Mouse (Mus musculus): ENCODE measurements at regions not wholly inside any gene's neighbourhood (a gene's known extent, or its start where the extent isn't known, plus 50 kb on each side); places are given as distances from the start of the nearest gene placed in this dataset.

- H3K4me1 ChIP-seq (replicated peaks; ENCODE audit: control insufficient read depth, insufficient read depth, low read length): peaks cover 10% of the 10 kb centered on the region; the same call in 1 of the 2 replicates
- no peak overlapping the region for H3K4me3 ChIP-seq (ENCODE audit: low read depth, low read length)
- no peaks in the 10 kb centered on the region for H3K36me3 ChIP-seq (ENCODE audit: control insufficient read depth, insufficient read depth, low read length)
- H3K4me2 ChIP-seq (ENCODE audit: low read depth, low read length, severe bottlenecking): no peak overlapping the region
- DNase-seq (ENCODE audit: low spot score) (no peak), ATAC-seq (replicated peaks; ENCODE audit: low FRiP score) (no peak)
- no peaks in the 10 kb centered on the region for H3K9me3 ChIP-seq (ENCODE audit: control insufficient read depth, low read length)
- H3K27me3 ChIP-seq (ENCODE audit: control insufficient read depth, insufficient read depth, low read length): no peaks in the 10 kb centered on the region
- WGBS: 94% methylated on average over 3 of the region's 3 CpGs
- H3K27ac ChIP-seq (ENCODE audit: low read depth, low read length): no peak overlapping the region
- no peak overlapping the region for H3K9ac ChIP-seq (ENCODE audit: low read length)
These were observed 95.7 kb upstream of the Zbtb20 start for GRCm38 (mm10) chr16:42779957-42780356.

- Histone ChIP-seq H3K36me3 (ENCODE audit: control insufficient read depth, insufficient read depth, low read length) (no peaks in the 10 kb centered on the region), H3K27ac (ENCODE audit: low read depth, low read length) (no peak overlapping the region), H3K4me2 (ENCODE audit: low read depth, low read length, severe bottlenecking) (no peak overlapping the region), H3K27me3 (ENCODE audit: control insufficient read depth, insufficient read depth, low read length) (no peaks in the 10 kb centered on the region), H3K9ac (ENCODE audit: low read length) (no peak overlapping the region), H3K4me3 (ENCODE audit: low read depth, low read length) (no peak overlapping the region), H3K4me1 (replicated peaks; ENCODE audit: control insufficient read depth, insufficient read depth, low read length) (no peaks in the 10 kb centered on the region), H3K9me3 (ENCODE audit: control insufficient read depth, low read length) (no peaks in the 10 kb centered on the region)
- DNase-seq (ENCODE audit: low spot score) (no peak), ATAC-seq (replicated peaks; ENCODE audit: low FRiP score) (no peak)
- 72% methylated on average over 2 of the region's 2 CpGs for WGBS
These were observed 103.0 kb upstream of the Zbtb20 start for GRCm38 (mm10) chr16:42772640-42773039.

GRCm38 (mm10) chr16:42770199-42770598 is 105.5 kb upstream of the Zbtb20 start:
- H3K27me3 ChIP-seq (ENCODE audit: control insufficient read depth, insufficient read depth, low read length): no peaks in the 10 kb centered on the region
- H3K4me1 ChIP-seq (replicated peaks; ENCODE audit: control insufficient read depth, insufficient read depth, low read length): no peaks in the 10 kb centered on the region
- H3K9ac ChIP-seq (ENCODE audit: low read length): no peak overlapping the region
- H3K27ac ChIP-seq (ENCODE audit: low read depth, low read length): no peak overlapping the region
- H3K36me3 ChIP-seq (ENCODE audit: control insufficient read depth, insufficient read depth, low read length): no peaks in the 10 kb centered on the region
- no peak for ATAC-seq (replicated peaks; ENCODE audit: low FRiP score)
- no peak overlapping the region for H3K4me2 ChIP-seq (ENCODE audit: low read depth, low read length, severe bottlenecking)
- no peak for DNase-seq (ENCODE audit: low spot score)
- no peak overlapping the region for H3K4me3 ChIP-seq (ENCODE audit: low read depth, low read length)
- 40% methylated on average over 1 of the region's 1 CpGs for WGBS
- H3K9me3 ChIP-seq (ENCODE audit: control insufficient read depth, low read length): no peaks in the 10 kb centered on the region

GRCm38 (mm10) chr16:42748681-42749080 is 127.0 kb upstream of the Zbtb20 start:
- H3K9me3 ChIP-seq (ENCODE audit: control insufficient read depth, low read length): no peaks in the 10 kb centered on the region
- no peak overlapping the region for H3K4me3 ChIP-seq (ENCODE audit: low read depth, low read length)
- no peaks in the 10 kb centered on the region for H3K4me1 ChIP-seq (replicated peaks; ENCODE audit: control insufficient read depth, insufficient read depth, low read length)
- ATAC-seq (replicated peaks; ENCODE audit: low FRiP score) (no peak), DNase-seq (ENCODE audit: low spot score) (no peak)
- H3K4me2 ChIP-seq (ENCODE audit: low read depth, low read length, severe bottlenecking): no peak overlapping the region
- no peak overlapping the region for H3K9ac ChIP-seq (ENCODE audit: low read length)
- no peak overlapping the region for H3K27ac ChIP-seq (ENCODE audit: low read depth, low read length)
- 88% methylated on average over 5 of the region's 5 CpGs for WGBS
- no peaks in the 10 kb centered on the region for H3K27me3 ChIP-seq (ENCODE audit: control insufficient read depth, insufficient read depth, low read length)
- H3K36me3 ChIP-seq (ENCODE audit: control insufficient read depth, insufficient read depth, low read length): no peaks in the 10 kb centered on the region

GRCm38 (mm10) chr16:42745943-42746675 is 129.6 kb upstream of the Zbtb20 start:
- no peaks in the 10 kb centered on the region for H3K9me3 ChIP-seq (ENCODE audit: control insufficient read depth, low read length)
- 63% methylated on average over 11 of the region's 11 CpGs for WGBS
- H3K27ac ChIP-seq (ENCODE audit: low read depth, low read length): no peak overlapping the region
- ATAC-seq (replicated peaks; ENCODE audit: low FRiP score) (no peak), DNase-seq (ENCODE audit: low spot score) (no peak)
- H3K4me3 ChIP-seq (ENCODE audit: low read depth, low read length): no peak overlapping the region
- no peaks in the 10 kb centered on the region for H3K36me3 ChIP-seq (ENCODE audit: control insufficient read depth, insufficient read depth, low read length)
- no peaks in the 10 kb centered on the region for H3K4me1 ChIP-seq (replicated peaks; ENCODE audit: control insufficient read depth, insufficient read depth, low read length)
- H3K9ac ChIP-seq (ENCODE audit: low read length): no peak overlapping the region
- H3K27me3 ChIP-seq (ENCODE audit: control insufficient read depth, insufficient read depth, low read length): no peaks in the 10 kb centered on the region
- no peak overlapping the region for H3K4me2 ChIP-seq (ENCODE audit: low read depth, low read length, severe bottlenecking)

GRCm38 (mm10) chr16:42743538-42743937 is 132.1 kb upstream of the Zbtb20 start:
- 59% methylated on average over 1 of the region's 1 CpGs for WGBS
- H3K27me3 ChIP-seq (ENCODE audit: control insufficient read depth, insufficient read depth, low read length): no peaks in the 10 kb centered on the region
- no peaks in the 10 kb centered on the region for H3K9me3 ChIP-seq (ENCODE audit: control insufficient read depth, low read length)
- no peaks in the 10 kb centered on the region for H3K4me1 ChIP-seq (replicated peaks; ENCODE audit: control insufficient read depth, insufficient read depth, low read length)
- no peak overlapping the region for H3K9ac ChIP-seq (ENCODE audit: low read length)
- no peak for ATAC-seq (replicated peaks; ENCODE audit: low FRiP score)
- no peak overlapping the region for H3K27ac ChIP-seq (ENCODE audit: low read depth, low read length)
- DNase-seq (ENCODE audit: low spot score): no peak
- H3K4me2 ChIP-seq (ENCODE audit: low read depth, low read length, severe bottlenecking): no peak overlapping the region
- no peak overlapping the region for H3K4me3 ChIP-seq (ENCODE audit: low read depth, low read length)
- H3K36me3 ChIP-seq (ENCODE audit: control insufficient read depth, insufficient read depth, low read length): no peaks in the 10 kb centered on the region

- no peak overlapping the region for H3K27ac ChIP-seq (ENCODE audit: low read depth, low read length)
- no peaks in the 10 kb centered on the region for H3K4me1 ChIP-seq (replicated peaks; ENCODE audit: control insufficient read depth, insufficient read depth, low read length)
- H3K36me3 ChIP-seq (ENCODE audit: control insufficient read depth, insufficient read depth, low read length): no peaks in the 10 kb centered on the region
- no peak overlapping the region for H3K9ac ChIP-seq (ENCODE audit: low read length)
- no peak for ATAC-seq (replicated peaks; ENCODE audit: low FRiP score)
- no peaks in the 10 kb centered on the region for H3K27me3 ChIP-seq (ENCODE audit: control insufficient read depth, insufficient read depth, low read length)
- H3K4me3 ChIP-seq (ENCODE audit: low read depth, low read length): no peak overlapping the region
- no peak overlapping the region for H3K4me2 ChIP-seq (ENCODE audit: low read depth, low read length, severe bottlenecking)
- H3K9me3 ChIP-seq (ENCODE audit: control insufficient read depth, low read length): no peaks in the 10 kb centered on the region
- WGBS: 81% methylated on average over 2 of the region's 2 CpGs
- DNase-seq (ENCODE audit: low spot score): no peak
These were observed 132.6 kb upstream of the Zbtb20 start for GRCm38 (mm10) chr16:42743120-42743519.

GRCm38 (mm10) chr16:42727826-42728225 is 147.9 kb upstream of the Zbtb20 start:
- DNase-seq (ENCODE audit: low spot score) (no peak), ATAC-seq (replicated peaks; ENCODE audit: low FRiP score) (no peak)
- Histone ChIP-seq H3K9me3 (ENCODE audit: control insufficient read depth, low read length) (no peaks in the 10 kb centered on the region), H3K27ac (ENCODE audit: low read depth, low read length) (no peak overlapping the region), H3K36me3 (ENCODE audit: control insufficient read depth, insufficient read depth, low read length) (no peaks in the 10 kb centered on the region), H3K4me3 (ENCODE audit: low read depth, low read length) (no peak overlapping the region), H3K27me3 (ENCODE audit: control insufficient read depth, insufficient read depth, low read length) (no peaks in the 10 kb centered on the region), H3K4me2 (ENCODE audit: low read depth, low read length, severe bottlenecking) (no peak overlapping the region), H3K9ac (ENCODE audit: low read length) (no peak overlapping the region), H3K4me1 (replicated peaks; ENCODE audit: control insufficient read depth, insufficient read depth, low read length) (no peaks in the 10 kb centered on the region)
- WGBS: 89% methylated on average over 7 of the region's 7 CpGs

GRCm38 (mm10) chr16:42719915-42720314 is 155.8 kb upstream of the Zbtb20 start:
- ATAC-seq (replicated peaks; ENCODE audit: low FRiP score) (no peak), DNase-seq (ENCODE audit: low spot score) (no peak)
- 69% methylated on average over 3 of the region's 3 CpGs for WGBS
- H3K4me2 ChIP-seq (ENCODE audit: low read depth, low read length, severe bottlenecking): no peak overlapping the region
- H3K9ac ChIP-seq (ENCODE audit: low read length): no peak overlapping the region
- no peak overlapping the region for H3K27ac ChIP-seq (ENCODE audit: low read depth, low read length)
- H3K27me3 ChIP-seq (ENCODE audit: control insufficient read depth, insufficient read depth, low read length): no peaks in the 10 kb centered on the region
- no peaks in the 10 kb centered on the region for H3K36me3 ChIP-seq (ENCODE audit: control insufficient read depth, insufficient read depth, low read length)
- no peak overlapping the region for H3K4me3 ChIP-seq (ENCODE audit: low read depth, low read length)
- no peaks in the 10 kb centered on the region for H3K9me3 ChIP-seq (ENCODE audit: control insufficient read depth, low read length)
- H3K4me1 ChIP-seq (replicated peaks; ENCODE audit: control insufficient read depth, insufficient read depth, low read length): 0 out of 2 replicates have a peak, but pooled peaks cover 9% of the 10 kb centered on the region

Data from forebrain, embryonic 11.5 days (tissue).